Mouse (Mus musculus) bone marrow macrophage, adult 2 months (primary cell): ENCODE data around the gene Dse. TPM values are rescaled to one million over a fixed set of nuclear protein-coding genes. Genes with fewer than 3 reads are reported as not detected.
A peak's percentile ranks its signal among the peaks of the same experiment; 100 is the strongest.

Experiments used
- H3K27ac ChIP-seq: 2 replicates; pipeline ENCODE4 v1.5.1; 2012; ENCODE audit warnings: low read depth, low read length; ENCODE audit not compliant: insufficient read depth
- H3K4me1 ChIP-seq: 2 replicates; pipeline ENCODE4 v1.6.1; 2012; ENCODE audit warnings: low read length; ENCODE audit not compliant: control insufficient read depth, insufficient read depth
- H3K4me3 ChIP-seq: 2 replicates; pipeline ENCODE4 v1.5.1; 2012; ENCODE audit warnings: mild to moderate bottlenecking, low read length, moderate library complexity; ENCODE audit not compliant: insufficient read depth
- CTCF ChIP-seq: IDR thresholded peaks from 2 replicates; pipeline ENCODE4 v1.5.1; 2012; ENCODE audit warnings: low read depth, mild to moderate bottlenecking, low read length, moderate library complexity
- POLR2A ChIP-seq: IDR thresholded peaks from 2 replicates; pipeline ENCODE4 v1.6.1; 2012; ENCODE audit warnings: mild to moderate bottlenecking, low read depth, low read length, borderline replicate concordance
- polyA plus RNA-seq: library from polyadenylated mRNA; stranded (reverse); fragments of >200 nt; gene quantifications from 2 replicates; pipeline ENCODE4 v1.2.4, GENCODE M21; 2012; ENCODE audit not compliant: missing spikeins, insufficient read depth, insufficient read length

Gene Dse
- polyA plus RNA-seq, 1 experiment = 104 TPM

GRCm38 (mm10) chr10:34233418-34233817, 25.9 kb upstream of the Dse start:
- no peak overlapping the region for H3K4me3 ChIP-seq
- no peak for TF ChIP-seq POLR2A
- no peak for TF ChIP-seq CTCF

GRCm38 (mm10) chr10:34230121-34230675, 22.7 kb upstream of the Dse start:
- H3K27ac ChIP-seq = no peak overlapping the region
- TF ChIP-seq POLR2A (no peak), CTCF (no peak)
- H3K4me3 ChIP-seq = no peak overlapping the region

More at GRCm38 (mm10) chr10:34233418-34233817, 25.9 kb upstream of the Dse start:
- H3K27ac ChIP-seq = no peak overlapping the region
- peaks cover 27% of the 10 kb centered on the region for H3K4me1 ChIP-seq

DNA sequence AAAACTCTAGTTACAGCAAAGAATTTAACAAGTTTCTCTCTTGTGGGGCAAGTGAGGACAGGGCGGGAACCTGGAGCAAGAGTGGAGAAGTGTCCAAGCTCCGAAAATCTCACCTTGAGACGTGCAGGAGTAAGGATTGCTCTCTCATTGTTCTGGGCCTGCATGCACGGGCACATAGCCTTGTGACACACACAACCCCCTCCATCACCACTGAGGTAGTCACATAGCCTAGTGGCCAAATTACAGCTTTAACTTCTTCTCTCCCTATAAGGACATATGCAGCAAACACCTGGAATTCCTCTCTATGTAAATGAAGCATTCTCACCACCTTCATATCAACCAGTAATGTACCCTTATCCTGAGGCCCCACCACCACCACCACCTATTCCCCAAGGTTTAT, 22.0 kb upstream of the Dse start:
- Histone ChIP-seq H3K27ac (no peak overlapping the region), H3K4me3 (no peak overlapping the region), H3K4me1 (peaks cover 13% of the 10 kb centered on the region)
- no peak for TF ChIP-seq POLR2A
- no peak for TF ChIP-seq CTCF

More at GRCm38 (mm10) chr10:34230121-34230675, 22.7 kb upstream of the Dse start:
- H3K4me1 ChIP-seq = peaks cover 15% of the 10 kb centered on the region

- Histone ChIP-seq H3K27ac (no peak overlapping the region), H3K4me3 (no peak overlapping the region), H3K4me1 (peaks cover 12% of the 10 kb centered on the region)
- TF ChIP-seq POLR2A (no peak), CTCF (no peak)
These were observed 16.1 kb upstream of the Dse start for GRCm38 (mm10) chr10:34223660-34224059.

GRCm38 (mm10) chr10:34221909-34222620, 14.6 kb upstream of the Dse start:
- Histone ChIP-seq H3K4me1 (peaks cover 15% of the 10 kb centered on the region), H3K27ac (peak overlapping the region; percentile 9; the same call in 1 of the 2 replicates), H3K4me3 (no peak overlapping the region)
- TF ChIP-seq CTCF = no peak
- no peak for TF ChIP-seq POLR2A

- peaks cover 37% of the 10 kb centered on the region for H3K4me1 ChIP-seq
- no peak overlapping the region for H3K27ac ChIP-seq
- TF ChIP-seq CTCF (no peak), POLR2A (no peak)
- H3K4me3 ChIP-seq = no peak overlapping the region
These were observed 10.7 kb upstream of the Dse start for GRCm38 (mm10) chr10:34218191-34218590.

- no peak for TF ChIP-seq CTCF
- no peak for TF ChIP-seq POLR2A
- Histone ChIP-seq H3K4me3 (no peak overlapping the region), H3K4me1 (peaks cover 36% of the 10 kb centered on the region)
These were observed 8.2 kb upstream of the Dse start for GRCm38 (mm10) chr10:34215667-34216066.

GRCm38 (mm10) chr10:34209951-34210350, 2.4 kb upstream of the Dse start:
- peak overlapping the region; percentile 98 for H3K27ac ChIP-seq

More at GRCm38 (mm10) chr10:34215667-34216066, 8.2 kb upstream of the Dse start:
- H3K27ac ChIP-seq = no peak overlapping the region

GRCm38 (mm10) chr10:34208031-34208430, 516 bp upstream of the Dse start:
- TF ChIP-seq POLR2A = no peak
- no peak for TF ChIP-seq CTCF
- Histone ChIP-seq H3K27ac (peak overlapping the region; percentile 95), H3K4me3 (peak overlapping the region; percentile 83), H3K4me1 (peaks cover 41% of the 10 kb centered on the region)

More at GRCm38 (mm10) chr10:34209951-34210350, 2.4 kb upstream of the Dse start:
- Histone ChIP-seq H3K4me3 (no peak overlapping the region), H3K4me1 (peaks cover 42% of the 10 kb centered on the region)
- TF ChIP-seq CTCF (no peak), POLR2A (no peak)

GRCm38 (mm10) chr10:34206783-34207502, 572 bp downstream of the Dse start:
- peaks cover 47% of the 10 kb centered on the region for H3K4me1 ChIP-seq
- H3K27ac ChIP-seq = peak overlapping the region; percentile 95
- H3K4me3 ChIP-seq = peak overlapping the region; percentile 83
- TF ChIP-seq CTCF = no peak
